Mouse (Mus musculus): ENCODE measurements around the gene Jmjd6. TPM values are rescaled to one million over a fixed set of nuclear protein-coding genes. Genes with fewer than 3 reads are reported as not detected.

Jmjd6 gene
- total RNA-seq, 2 experiments from 2014 or later, result 38.3 to 39.9 TPM

DNA sequence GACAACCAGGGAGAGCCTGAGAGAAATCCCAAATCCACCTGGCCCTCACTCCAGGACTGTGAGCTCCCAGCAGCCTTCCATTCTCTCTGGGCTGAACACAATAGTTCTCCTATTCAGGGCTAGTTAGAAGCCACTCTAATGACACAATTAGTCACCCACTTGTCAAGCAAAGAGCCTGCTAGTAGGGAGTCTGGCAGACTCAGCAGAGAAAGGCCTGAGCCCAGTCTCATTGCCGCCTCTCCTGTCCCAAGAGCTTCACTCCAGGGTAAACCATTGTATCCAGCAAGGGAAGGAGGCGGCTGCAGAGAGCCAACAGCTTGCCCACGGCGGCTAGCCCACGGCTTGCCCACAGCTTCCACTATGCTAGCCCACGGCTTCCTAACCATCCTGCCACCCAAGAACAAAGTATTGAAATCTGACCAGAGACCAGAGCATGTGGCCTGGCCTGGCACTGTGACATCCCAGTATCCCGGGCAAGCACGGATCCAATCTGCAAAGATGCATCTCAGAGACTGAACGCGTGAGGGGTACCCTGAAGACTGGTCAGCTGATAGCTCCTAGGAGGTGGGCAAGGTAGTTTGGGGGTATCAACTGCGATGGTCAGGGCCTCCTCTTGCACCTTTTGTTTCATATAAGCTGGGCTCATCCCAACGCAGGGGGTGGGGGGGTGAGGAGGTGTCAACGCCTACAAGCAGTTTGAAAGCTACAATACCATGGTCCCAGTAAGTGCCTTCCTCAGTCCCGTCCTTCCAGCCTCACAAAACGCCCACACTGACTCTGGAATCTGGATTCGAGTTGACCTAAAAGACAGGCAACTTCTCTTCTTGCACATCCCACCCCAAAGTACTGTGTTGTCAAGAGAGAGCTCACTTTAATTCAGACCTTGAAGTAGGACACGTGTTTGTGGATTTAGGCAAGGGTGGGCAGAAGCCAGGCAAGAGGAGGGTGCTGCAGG lies 16.4 kb downstream of the Jmjd6 start:
- no peak for DNase-seq (ENCODE audit: low spot score in 2 of 2)

DNA sequence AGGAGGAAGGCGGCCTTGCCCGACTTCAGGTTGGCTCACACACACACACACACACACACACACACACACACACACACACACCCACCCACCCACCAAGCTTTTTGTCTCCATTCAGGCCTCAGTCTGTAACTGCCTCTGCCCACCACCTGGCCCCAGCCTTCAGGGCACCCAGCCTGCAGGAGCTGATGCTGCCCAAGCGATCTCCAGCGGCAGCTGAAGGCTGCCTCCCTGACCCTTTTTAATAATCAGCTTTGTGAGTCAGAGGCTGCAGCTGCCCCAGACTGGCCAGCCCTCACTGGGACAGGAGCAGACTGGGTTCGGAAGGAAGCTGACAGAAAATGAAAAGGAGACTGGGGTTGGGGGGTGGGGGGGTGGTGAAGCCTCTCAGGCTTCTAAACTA lies 18.0 kb downstream of the Jmjd6 start:
- DNase-seq (ENCODE audit: low spot score in 2 of 2), result no peak

- DNase-seq (ENCODE audit: low spot score in 2 of 2), result peak; percentile 50 to 76
Measured at GRCm38 (mm10) chr11:116823885-116824284, 19.4 kb downstream of the Jmjd6 start.

GRCm38 (mm10) chr11:116823255-116823654 lies 20.0 kb downstream of the Jmjd6 start:
- no peak for DNase-seq (ENCODE audit: low spot score in 2 of 2)

- DNase-seq (ENCODE audit: low spot score in 2 of 2), result no peak
Measured at GRCm38 (mm10) chr11:116822626-116823025, 20.6 kb downstream of the Jmjd6 start.

GRCm38 (mm10) chr11:116822215-116822614 lies 21.0 kb downstream of the Jmjd6 start:
- no peak for DNase-seq (ENCODE audit: low spot score in 2 of 2)

- DNase-seq (ENCODE audit: low spot score in 2 of 2), result no peak
Measured at GRCm38 (mm10) chr11:116821057-116821940, 21.9 kb downstream of the Jmjd6 start.

DNA sequence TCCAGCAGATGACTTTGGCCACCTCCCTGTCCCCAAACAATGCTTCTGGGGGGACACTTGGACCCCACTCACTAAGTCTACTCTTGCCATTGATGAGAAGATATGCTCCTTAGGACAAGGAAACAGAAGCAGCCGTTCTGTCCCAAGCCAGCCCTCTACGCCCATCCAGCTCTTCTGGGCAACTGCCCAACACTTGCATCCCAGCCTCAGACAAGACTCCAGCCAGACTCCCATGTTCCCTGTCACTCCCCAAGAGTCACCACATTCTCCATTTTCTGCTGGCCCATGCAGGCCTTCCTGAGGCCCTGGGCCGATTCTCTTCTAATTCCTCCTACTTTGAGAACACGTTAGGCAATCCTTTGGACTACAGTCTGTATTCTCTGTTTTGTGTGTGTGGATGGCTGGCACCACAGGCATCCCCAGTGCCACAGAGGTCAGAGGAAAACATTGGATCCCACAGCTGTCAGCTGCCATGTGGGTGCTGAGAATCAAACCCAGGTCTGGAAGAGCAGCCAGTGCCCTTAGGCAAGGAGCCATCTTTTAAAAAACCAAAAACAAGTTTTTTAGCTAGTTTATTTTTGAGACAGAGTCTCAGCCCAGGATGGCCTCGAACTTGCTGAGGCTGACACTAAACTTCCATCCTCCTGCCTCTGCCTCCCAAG lies 23.2 kb downstream of the Jmjd6 start:
- DNase-seq (ENCODE audit: low spot score in 2 of 2), result no peak

GRCm38 (mm10) chr11:116818722-116819121 lies 24.5 kb downstream of the Jmjd6 start:
- DNase-seq (ENCODE audit: low spot score in 2 of 2), result no peak

DNA sequence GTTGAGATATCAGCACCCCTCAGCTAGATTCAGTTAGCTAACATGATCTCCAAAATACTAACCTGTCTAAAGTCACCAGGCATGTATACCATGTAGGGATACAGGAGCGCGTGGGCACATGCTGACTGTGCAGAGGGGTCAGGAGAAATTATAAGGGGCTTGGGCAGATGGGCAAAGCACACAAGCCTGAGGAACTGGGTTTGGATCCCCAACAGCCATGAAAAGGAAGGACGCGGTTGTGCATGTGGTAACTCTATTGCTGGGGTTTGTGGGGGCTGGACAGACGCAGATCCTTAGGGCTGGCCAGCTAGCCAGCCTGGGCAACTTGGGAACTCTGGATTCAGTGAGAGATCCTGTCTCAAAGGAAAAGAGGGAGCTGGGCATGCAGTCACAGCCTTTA lies 25.7 kb downstream of the Jmjd6 start:
- DNase-seq (ENCODE audit: low spot score in 2 of 2), result no peak

DNA sequence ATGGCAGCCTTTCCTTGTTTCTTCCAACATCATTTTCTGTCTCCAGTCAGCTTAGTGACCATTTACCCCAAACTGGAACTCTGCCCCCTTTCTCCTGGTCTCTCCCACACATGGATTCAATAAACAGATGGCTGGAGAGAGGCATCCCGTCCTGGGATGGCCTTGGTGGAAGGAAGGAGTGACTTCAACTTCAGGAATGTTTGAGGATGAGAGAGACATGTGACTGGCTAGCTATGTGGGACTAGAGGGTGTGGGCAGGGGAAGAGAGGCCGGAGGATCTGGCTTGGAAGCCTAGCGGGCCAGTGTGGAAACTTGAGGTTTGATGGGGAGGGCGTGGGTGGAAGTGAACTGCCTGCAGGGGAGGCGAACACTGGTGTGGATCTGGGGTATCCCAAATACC lies 26.5 kb downstream of the Jmjd6 start:
- no peak for DNase-seq (ENCODE audit: low spot score in 2 of 2)

GRCm38 (mm10) chr11:116814884-116815415 lies 28.3 kb downstream of the Jmjd6 start:
- no peak for DNase-seq (ENCODE audit: low spot score in 2 of 2)

DNA sequence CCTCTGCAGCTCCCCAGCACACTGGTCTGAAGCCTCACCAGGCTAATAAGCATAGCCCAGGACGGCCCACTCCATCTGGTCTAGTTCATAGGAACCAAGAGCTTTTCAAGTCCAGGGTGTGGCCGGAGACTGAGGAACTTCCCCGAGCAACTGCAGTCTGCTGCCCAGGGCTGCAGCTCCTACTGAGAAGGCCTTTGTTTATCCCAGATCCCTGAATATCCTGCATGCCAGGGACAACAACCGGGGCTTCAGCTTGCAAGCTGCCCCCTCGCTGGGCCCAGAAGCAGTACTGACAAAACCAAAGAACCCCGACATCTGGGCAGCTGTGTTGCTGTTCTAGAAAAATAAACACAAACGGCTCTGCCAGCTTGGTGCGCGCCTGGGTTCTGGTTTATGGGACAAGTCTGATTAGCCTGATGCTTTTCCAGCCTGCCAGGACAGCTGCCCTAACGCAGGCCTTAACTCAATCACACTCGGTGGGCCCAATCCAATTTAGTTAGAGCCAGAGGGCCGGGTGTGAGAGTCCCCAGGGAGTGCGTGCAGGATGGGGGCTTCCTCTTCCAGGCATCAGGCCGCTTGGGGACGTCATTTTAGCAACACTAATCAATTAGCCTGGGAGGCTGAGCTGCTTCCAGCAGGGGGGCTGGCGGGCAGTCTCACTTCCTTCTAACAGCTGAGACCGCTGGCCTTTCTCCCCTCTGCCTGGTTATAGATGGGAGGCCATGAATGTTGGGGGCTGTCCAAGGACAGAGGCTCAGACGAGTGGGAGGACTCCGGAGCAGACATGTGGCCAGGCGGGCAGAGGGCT lies 29.0 kb downstream of the Jmjd6 start:
- DNase-seq (ENCODE audit: low spot score in 2 of 2), result no peak

GRCm38 (mm10) chr11:116813610-116814009 lies 29.6 kb downstream of the Jmjd6 start:
- DNase-seq (ENCODE audit: low spot score in 2 of 2), result no peak

DNA sequence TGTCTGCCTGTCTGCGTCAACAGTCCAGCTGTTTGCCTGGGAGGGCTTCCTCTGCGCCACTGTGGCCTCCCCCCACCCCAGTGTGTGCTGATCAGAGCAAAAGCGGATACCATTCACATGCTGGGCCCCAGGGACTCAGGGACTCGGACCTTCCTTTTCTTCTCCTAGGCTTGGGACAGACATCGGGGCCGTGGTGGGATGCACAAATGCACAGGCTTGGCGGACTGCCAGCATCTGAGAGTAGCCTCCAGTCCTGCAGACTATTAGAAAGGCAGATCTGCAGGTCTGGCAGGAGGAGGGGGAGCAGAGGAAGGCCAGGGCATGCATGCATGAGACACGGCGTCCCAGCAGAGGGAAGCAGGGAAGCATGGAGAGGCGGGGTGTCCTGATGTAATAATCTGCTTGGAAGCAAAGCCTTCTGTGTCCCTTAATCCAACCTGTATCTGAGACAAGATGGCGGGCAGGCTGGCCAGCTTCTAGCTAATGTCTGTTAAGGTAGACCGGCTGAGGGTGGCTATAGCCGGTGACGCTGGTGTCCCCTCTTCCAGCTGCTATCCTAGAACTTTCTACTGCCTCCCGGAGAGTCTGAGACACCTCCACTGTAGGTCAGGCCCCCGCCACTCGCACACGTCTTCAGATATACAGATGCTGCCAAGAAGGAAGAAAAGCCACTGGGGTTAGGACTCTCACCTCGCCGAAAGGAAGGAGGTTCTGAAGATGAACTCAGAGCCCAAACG lies 30.3 kb downstream of the Jmjd6 start:
- DNase-seq (ENCODE audit: low spot score in 2 of 2), result no peak

DNA sequence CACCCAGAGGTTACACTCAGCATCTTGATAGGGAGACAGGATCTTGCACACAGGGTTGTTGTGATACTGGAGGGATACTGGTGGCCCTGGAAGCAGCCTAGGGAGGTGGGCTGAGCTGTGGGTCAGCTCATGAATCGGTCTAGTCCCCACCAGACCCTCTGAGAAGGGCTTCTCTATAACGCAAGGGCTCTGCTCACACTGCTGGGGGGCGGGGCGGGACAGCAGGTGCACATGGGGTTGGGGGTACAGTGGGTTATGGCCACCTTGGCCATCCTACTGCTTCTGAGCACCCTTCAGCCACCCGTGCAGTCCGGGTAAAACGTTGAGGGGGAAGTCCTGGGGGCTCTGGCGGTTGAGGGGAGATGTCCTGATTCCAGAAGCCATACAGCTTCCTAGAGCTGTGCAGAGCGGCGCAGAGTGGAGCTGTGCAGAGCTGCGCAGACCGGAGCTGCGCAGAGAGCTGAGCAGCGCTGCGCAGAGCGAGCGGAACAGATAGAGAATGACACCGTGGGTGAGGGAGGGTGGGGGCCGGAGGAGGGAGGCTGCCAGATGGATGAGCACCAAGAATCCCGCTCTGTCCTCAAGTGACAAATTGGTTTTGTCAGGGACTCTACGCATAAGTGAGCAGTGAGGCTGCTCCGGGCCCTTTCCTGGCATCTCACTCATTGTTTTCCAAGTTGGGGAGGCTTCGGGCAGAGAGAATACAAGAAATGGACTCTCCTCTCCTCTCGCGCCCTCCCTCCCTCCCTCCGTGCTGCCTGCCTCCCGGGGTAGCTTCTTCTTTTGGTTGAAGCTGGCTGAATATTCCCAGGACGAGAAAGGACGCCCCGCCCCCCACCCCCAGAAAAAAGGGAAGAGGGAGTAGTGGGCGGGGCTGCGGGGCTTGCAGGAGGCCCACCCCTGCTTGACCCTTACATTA lies 32.0 kb downstream of the Jmjd6 start:
- peak; percentile 80 to 88 for DNase-seq (ENCODE audit: low spot score in 2 of 2)

DNA sequence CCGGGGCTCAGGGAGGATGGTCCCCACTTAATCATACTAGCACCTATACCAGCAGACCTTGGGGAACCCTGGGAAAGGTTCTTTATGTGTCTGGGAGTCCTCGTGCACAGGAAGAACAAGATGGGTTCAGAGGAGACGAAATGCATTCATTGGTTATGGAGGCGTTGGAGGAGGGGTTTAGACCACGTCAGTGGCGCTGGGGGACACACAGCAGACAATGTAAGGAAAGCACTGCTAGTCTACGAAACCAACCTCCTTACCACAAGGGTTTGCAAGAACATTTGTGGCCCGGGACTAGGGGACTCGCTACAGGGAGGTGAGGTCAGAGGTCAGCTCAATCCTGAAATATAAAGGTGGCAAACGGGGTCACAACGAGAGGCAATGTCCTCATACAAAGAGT lies 32.7 kb downstream of the Jmjd6 start:
- no peak for DNase-seq (ENCODE audit: low spot score in 2 of 2)

DNA sequence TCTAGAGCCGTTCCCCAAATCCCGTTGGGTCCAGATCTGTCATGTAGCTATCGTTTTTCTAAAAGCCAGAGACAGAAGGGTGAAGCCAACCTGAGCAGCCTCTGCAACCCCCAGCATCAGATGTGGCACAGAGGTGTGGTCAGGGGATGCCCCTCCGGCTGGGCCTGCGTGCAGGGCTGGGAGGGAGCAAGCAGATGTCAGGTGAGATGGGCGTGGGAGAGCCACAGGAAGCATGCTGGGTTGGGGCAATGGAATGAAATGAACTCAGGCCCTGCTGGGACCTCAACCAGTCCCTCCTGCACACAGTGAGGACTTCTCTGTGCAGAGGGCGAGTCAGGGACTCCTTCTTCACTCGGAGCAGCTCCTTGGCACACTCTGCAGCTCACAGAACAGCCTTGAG lies 33.7 kb downstream of the Jmjd6 start:
- no peak for DNase-seq (ENCODE audit: low spot score in 2 of 2)
